Mouse (Mus musculus) thymus, postnatal 0 days (tissue): Measurements from ENCODE around the gene Ear1. TPM values are rescaled to one million over a fixed set of nuclear protein-coding genes. Genes with fewer than 3 reads are reported as not detected.
"Not testable (repeated sequence)": the region's sequence is repeated elsewhere in the genome, so short reads cannot be mapped to it uniquely, and the experiment has no call there.

Experiments
- DNase-seq: peaks from one replicate; pipeline ENCODE4 v3.0.0-alpha.2; 2015; ENCODE audit warnings: low spot score
- polyA plus RNA-seq: library from polyadenylated mRNA; unstranded; fragments of >200 nt; fragmentation: Nextera tagmentation; extraction: Ambion mirVana; gene quantifications from 2 replicates; pipeline ENCODE4 v1.2.1, GENCODE M21; 2015

Gene Ear1
- polyA plus RNA-seq, result 0.87 and 1.4 TPM in 2 replicates

DNA sequence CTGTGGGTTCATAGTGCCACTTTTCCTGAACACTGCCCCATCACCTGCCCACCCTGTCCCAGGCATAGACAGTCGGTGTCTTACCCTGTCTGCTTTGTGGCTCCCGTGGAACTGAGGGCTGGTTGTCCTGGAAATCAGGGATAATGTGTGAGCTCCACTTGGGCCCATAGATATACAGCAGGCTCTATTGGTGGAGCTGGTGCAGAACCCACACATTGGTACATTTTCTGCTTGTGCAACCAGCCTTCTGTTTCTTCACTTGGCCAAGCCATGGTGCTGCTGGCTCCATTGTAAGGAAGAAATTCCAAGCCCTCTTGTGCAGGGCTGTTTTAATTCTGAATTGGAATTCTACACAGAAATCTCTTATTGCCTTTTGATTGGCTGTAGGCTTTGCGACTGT, at the start of gene Ear1:
Ear1 (minus strand) TSS at position 101 of the 400 bp plus-strand sequence.
- DNase-seq, result not testable (repeated sequence)

DNA sequence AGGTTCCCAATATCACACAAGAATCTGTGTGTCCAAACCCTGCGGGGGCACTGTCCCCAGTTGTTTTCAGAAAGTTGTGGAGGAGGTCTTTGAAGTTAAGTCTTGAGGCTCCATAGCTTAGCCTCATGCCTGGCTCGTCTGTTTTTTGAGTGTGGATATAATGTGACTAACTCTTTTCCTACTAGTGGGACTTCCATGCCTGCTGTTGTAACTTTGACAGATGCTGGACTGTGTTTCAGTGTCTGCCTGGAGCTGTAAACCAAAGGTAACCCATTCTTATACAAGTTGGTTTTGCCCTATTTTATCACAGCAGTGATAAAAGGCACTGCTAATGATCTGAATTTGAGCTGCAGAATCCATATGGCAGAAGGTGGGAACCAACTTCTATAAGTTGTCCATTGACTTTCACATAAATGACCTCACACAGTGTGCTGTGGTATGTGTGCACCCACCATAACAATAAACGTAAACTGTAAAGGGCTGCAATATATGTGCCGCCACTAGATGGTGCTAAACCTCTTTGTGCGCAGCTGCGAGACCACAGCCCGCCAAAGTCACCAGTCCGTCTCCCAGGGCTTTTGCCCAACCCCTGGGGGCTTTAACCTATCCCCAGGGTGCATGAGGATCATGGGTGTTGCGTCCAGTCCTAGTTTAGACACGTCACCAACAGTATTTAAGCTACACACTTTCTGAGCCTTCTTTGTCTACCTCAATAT, 49.5 kb upstream of the Ear1 start, which contains the start of gene Gm8113:
Gm8113 (plus strand) TSS at position 703 of the 716 bp plus-strand sequence.
- DNase-seq, result peak; percentile 83

DNA sequence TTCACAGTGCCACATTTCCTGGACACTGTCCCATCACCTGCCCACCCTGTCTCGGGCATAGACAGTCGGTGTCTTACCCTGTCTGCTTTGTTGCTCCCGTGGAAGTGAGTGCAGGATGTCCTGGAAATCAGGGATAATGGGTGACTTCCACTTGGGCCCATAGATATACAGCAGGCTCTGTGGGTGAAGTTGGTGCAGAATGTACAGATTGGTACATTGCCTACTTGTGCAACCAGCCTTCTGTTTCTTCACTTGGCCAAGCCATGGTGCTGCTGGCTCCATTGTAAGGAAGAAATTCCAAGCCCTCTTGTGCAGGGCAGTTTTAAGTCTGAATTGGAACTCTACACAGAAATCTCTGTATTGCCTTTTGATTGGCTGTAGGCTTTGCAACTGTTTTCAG, 48.1 kb upstream of the Ear1 start, which contains the start of gene Ear10:
Ear10 (minus strand) TSS at position 101 of the 400 bp plus-strand sequence.
- DNase-seq, result not testable (repeated sequence)

DNA sequence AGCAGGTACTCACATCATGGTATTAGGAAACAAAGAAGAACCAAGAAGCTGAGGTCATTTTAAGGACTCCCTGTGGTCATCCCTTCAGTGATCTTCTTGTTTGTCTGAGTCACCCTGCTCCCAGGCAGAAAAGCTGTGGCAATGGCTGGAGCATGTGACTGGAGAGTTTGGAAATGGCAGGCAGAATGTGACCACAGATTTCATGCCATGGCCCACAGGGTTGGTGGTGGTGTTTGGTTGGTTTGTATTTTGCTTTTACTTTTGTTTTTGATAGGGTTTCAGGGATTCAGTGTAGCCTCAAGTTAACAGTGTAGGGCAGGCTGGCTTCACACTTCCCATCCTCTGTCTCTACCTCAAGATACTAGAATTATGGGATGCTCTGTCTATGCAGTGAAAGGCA, 42.9 kb upstream of the Ear1 start:
- not testable (repeated sequence) for DNase-seq

DNA sequence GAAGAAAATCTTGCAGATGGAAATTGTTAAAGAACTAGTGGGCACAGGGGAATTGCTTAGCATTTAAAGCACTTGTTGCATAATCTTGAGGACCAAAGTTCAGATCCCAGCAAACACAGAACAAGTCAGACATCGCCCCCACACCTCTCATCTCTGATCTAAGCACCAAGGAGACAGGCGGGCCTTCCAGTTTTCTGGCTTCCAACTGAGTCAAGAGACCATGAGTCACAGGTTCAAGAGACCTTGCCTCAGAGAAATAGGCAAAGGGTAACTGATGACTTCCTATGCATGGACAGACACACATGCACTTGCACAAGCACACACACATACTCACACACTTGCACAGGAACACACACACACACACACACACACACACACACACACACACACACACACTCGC, 23.3 kb upstream of the Ear1 start:
- not testable (repeated sequence) for DNase-seq

DNA sequence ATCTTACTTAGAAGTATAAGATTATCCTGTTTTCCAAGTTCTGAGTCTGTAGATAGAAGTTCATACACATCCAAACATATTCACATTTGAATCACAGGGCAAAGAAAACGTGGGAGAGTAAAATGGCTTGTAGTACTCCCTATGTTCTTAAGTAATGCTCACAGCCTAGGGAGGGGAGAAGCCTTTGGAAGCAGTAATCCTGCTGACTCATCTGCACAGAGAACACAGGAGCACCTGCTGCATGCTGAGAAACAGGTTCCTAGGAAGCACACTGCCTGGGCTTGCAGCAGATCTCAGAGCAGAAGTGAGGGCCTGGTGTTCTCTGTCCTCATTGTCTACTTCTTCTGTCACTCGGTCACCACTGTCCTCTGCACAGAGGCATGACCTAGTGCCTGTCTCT, 20.0 kb upstream of the Ear1 start:
- not testable (repeated sequence) for DNase-seq

DNA sequence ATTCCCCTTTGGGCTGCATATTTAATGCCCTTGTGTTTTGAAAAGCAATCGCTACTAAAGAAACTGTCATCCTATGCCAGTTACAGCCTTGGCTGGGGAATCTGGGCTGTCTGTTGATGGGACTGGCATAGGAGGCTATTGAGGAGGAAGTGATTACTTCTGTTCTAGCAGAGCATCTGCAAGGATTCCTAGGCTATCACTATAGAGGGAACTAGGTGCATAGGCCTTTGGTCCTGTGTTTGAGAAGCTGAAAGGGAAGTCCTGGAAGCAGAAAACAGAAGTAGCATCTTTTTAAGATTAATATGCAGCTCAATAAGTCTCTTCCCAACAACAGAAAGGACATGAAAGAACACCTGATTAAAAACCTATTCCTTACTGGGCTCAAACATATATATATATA, 16.0 kb upstream of the Ear1 start:
- not testable (repeated sequence) for DNase-seq

DNA sequence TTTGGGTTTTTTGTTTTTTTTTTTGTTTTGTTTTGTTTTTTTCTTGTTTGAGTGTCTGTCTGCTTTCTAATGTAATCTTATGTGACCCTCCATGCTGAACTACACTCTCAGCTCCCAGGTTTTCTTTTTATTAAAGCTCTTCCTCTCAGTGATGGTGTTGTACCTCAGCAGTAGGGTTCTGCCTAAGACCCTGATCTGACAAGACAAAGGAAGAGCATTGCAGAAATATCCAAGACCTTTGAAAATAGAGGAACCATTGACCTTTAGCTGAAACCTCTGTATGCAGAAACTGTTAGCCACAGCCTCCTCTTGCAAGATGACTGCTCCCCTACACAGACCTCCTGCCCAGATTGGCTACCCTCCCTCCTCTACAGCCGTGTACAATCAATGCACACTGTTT, 10.9 kb upstream of the Ear1 start:
- not testable (repeated sequence) for DNase-seq

DNA sequence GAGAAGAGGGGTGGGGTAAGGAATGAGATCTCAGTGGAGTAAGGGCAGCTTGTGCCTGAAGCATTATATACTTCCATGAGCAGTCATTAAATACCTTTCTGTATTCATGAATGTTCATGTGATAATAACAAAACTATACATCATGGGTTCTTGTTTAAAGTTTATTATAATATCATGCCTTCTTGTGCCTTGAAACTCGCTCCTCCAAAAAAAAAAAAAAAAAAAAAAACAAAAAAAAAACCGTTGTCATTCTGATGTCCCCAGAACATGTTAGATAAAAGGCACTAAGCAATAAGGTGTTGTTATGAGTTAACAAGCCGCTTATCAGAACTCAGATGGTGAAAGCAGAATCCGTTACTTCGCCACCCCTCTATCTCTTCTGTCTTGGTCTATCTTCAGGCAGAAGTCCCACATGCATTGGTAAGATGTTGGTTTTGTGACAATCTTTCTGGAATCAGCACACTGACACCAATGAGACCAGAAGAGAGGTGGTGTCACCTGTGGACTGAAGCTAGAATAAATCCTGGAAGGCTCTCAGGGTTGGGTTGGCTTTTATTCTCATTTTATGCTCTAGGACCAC, 4.7 kb upstream of the Ear1 start:
- not testable (repeated sequence) for DNase-seq

DNA sequence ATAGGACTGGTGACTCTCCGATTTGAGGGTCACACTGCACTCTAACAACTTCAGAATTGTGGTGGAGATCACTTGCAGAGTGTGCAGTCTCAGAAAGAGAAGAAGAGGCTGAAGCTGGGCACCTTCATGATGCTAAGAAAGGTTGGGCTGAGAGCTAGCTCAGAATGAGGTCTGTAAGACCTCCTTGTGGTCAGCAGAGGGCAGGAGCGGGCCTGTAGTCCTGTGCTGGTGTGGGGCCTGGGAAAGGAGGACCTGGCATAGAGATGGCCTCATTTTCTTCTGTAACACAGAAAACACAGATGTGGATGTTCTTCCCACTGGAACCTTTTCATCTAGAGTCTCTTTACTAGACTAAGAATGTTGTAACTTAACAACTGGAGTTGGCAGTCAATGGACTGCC, 2.5 kb upstream of the Ear1 start:
- DNase-seq, result not testable (repeated sequence)

DNA sequence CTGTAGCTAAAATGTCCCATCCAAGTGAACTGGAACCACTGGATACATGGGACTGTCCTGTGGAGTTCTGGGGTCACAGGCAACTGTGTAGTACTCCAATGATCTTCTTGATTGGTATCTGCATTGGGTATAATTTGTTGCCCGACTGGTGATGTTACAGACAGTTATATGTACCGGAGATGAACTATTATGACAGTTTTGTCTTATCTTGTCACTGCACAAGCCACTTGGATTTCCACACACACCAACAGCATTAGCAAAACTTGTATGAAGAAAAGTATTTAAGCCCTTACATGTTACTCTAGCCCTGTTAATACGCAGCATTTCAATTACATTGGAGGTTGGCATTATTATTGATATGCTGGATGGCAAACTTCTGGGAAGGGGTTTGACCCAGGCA, 455 bp downstream of the Ear1 start:
- not testable (repeated sequence) for DNase-seq

DNA sequence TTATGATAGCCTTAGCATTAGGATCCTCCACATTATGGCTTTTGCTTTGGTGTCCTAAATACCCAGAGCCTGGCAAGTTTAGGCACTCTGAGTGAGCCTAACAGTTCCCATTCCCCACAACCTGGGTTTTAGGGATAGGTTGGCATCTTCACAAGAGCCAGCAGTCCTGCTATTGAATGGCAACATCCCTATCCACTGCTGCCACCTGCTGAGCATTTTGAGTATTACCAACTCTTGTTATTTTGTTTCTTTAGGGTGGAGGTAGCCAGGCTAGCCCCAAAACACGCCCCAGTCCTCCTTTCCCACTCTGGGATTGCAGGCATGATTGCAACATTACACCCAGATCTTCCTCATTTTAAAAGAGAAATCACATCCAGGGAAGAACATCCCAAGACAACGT, 14.8 kb downstream of the Ear1 start:
- not testable (repeated sequence) for DNase-seq

DNA sequence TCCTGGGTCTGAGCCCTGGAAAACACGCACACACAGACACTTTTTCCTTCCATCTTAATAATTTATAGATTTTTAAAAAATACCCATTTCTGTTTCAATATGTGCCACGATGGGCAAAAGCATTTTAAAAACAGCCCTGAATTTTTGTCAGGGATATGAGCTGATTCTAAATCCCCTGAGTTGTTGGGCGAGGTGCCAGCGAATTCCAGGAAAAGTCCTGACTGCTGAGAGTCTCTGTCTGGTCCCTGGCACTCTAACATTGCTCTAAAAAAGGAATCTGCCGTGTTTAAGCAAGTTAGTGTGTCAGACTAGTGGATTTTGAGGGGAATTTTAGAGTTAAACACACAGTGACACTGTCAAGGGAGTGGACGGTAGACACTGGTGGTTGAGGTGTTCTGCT, 15.9 kb downstream of the Ear1 start:
- DNase-seq, result not testable (repeated sequence)

DNA sequence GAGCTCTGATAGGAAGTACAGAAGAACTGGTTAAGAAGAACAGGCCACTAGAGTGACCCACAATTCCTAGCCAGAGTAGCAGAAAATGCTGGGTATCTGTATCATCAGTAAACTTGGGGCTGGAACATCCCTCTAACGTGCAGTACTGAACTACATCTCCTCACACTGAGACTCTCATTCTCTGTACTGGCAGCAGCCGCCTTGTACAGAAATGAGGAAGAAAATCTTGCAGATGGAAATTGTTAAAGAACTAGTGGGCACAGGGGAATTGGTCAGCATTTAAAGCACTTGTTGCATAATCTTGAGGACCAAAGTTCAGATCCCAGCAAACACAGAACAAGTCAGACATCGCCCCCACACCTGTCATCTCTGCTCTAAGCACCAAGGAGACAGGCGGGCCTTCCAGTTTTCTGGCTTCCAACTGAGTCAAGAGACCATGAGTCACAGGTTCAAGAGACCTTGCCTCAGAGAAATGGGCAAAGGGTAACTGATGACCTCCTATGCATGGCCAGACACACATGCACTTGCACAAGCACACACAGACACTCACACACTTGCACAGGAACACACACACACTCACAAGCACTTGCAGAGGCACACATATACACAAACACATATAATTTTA, 31.3 kb downstream of the Ear1 start:
- DNase-seq, result not testable (repeated sequence)

DNA sequence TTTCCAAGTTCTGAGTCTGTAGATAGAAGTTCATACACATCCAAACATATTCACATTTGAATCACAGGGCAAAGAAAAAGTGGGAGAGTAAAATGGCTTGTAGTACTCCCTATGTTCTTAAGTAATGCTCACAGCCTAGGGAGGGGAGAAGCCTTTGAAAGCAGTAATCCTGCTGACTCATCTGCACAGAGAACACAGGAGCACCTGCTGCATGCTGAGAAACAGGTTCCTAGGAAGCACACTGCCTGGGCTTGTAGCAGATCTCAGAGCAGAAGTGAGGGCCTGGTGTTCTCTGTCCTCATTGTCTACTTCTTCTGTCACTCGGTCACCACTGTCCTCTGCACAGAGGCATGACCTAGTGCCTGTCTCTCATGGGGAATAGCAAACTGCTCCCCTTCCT, 34.3 kb downstream of the Ear1 start:
- DNase-seq, result not testable (repeated sequence)

DNA sequence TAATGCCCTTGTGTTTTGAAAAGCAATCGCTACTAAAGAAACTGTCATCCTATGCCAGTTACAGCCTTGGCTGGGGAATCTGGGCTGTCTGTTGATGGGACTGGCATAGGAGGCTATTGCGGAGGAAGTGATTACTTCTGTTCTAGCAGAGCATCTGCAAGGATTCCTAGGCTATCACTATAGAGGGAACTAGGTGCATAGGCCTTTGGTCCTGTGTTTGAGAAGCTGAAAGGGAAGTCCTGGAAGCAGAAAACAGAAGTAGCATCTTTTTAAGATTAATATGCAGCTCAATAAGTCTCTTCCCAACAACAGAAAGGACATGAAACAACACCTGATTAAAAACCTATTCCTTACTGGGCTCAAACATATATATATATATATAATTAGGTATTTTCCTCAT, 40.0 kb downstream of the Ear1 start:
- DNase-seq, result not testable (repeated sequence)

DNA sequence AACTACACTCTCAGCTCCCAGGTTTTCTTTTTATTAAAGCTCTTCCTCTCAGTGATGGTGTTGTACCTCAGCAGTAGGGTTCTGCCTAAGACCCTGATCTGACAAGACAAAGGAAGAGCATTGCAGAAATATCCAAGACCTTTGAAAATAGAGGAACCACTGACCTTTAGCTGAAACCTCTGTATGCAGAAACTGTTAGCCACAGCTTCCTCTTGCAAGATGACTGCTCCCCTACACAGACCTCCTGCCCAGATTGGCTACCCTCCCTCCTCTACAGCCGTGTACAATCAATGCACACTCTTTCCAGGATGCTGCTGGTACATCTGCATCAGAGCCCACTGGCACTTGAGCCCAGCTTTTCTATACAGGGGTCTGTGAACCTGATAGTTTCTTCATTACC, 44.9 kb downstream of the Ear1 start:
- DNase-seq, result not testable (repeated sequence)

DNA sequence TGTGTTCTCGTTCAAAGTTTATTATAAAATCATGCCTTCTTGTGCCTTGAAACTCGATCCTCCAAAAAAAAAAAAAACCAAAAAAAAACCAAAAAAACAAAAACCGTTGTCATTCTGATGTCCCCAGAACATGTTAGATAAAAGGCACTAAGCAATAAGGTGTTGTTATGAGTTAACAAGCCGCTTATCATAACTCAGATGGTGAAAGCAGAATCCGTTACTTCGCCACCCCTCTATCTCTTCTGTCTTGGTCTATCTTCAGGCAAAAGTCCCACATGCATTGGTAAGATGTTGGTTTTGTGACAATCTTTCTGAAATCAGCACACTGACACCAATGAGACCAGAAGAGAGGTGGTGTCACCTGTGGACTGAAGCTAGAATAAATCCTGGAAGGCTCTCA, 51.1 kb downstream of the Ear1 start:
- not testable (repeated sequence) for DNase-seq

DNA sequence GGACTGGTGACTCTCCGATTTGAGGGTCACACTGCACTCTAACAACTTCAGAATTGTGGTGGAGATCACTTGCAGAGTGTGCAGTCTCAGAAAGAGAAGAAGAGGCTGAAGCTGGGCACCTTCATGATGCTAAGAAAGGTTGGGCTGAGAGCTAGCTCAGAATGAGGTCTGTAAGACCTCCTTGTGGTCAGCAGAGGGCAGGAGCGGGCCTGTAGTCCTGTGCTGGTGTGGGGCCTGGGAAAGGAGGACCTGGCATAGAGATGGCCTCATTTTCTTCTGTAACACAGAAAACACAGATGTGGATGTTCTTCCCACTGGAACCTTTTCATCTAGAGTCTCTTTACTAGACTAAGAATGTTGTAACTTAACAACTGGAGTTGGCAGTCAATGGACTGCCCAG, 53.4 kb downstream of the Ear1 start:
- DNase-seq, result not testable (repeated sequence)

DNA sequence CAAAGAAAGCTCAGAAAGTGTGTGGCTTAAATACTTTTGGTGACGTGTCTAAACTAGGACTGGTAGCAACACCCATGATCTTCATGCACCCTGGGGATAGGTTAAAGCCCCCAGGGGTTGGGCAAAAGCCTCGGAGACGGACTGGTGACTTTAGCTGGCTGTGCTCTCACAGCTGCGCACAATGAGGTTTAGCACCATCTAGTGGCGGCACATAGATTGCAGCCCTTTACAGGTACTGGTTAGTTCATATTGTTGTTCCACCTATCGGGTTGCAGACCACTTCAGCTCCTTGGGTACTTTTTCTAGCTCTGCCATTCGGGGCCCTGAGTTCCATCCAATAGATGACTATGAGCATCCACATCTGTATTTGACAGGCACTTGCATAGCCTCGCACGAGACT, 62.9 kb downstream of the Ear1 start:
- peak; percentile 13 for DNase-seq

DNA sequence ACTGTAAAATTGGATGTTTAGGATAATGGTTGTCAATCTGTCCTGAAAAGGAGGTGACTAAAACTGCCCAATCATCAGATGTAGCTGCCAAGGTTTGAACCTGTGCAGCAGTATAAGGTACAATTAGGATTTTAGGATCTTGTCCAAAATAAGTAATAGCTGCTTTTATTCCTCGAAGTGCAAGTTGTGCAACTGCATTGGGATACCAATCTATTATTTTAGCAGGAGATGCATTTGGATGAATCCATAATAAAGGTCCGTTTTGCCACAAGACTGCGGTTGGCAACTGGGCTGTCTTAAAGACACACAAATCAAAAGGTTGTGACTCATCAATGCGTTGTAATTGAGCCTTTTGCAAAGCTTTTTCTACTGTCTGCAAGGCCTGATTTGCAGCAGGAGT, 67.2 kb downstream of the Ear1 start:
- DNase-seq, result not testable (repeated sequence)

DNA sequence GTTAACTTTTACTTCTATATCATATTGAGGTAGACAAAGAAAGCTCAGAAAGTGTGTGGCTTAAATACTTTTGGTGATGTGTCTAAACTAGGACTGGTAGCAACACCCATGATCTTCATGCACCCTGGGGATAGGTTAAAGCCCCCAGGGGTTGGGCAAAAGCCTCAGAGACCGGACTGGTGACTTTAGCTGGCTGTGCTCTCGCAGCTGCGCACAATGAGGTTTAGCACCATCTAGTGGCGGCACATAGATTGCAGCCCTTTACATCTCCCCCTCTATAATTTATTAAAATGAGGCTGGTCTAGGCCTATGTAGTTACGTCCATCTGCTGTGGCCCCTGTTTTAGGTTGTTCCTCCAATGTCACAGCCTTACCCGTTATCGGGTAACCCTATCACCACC, 70.9 kb downstream of the Ear1 start:
- DNase-seq, result not testable (repeated sequence)
